ENCODE assay signal across 9 mouse cellular contexts in genomic region chr1:155040939-155041371, GRCm38 (mm10). TPM values are rescaled to one million over a fixed set of nuclear protein-coding genes. Genes with fewer than 3 reads are reported as not detected.
A peak's percentile ranks its signal among the peaks of the same experiment; 100 is the strongest.
DNase-seq lines count a peak whose midpoint lies in the region; ATAC-seq and TF ChIP-seq lines count a peak whose summit lies in the region.
"Had no signal": no experiment of that assay in that cellular context is flagged by ENCODE, and none has a peak within 500 bp of the region (broad histone marks: within the 10 kb centered on the region; RNA-seq: fewer than 3 reads in every experiment).

No protein-coding gene starts in this region.

- ATAC-seq in heart, embryonic 13.5 days (ENCODE audit: extremely low read depth, insufficient number of reproducible peaks, low FRiP score, low TSS enrichment), result no peak; the same call in 1 of the 2 replicates
- no peak for ATAC-seq in megakaryocyte, adult 5-6 weeks (ENCODE audit: poor library complexity, severe bottlenecking)

- no peak overlapping the region for H3ac ChIP-seq in myocyte (ENCODE audit: control insufficient read depth, insufficient read length)

- 56% methylated on average over 1 of the region's 1 CpGs for WGBS in heart, embryonic 13.5 days
- 73% methylated on average over 1 of the region's 1 CpGs for WGBS in embryonic facial prominence, embryonic 10.5 days

- H3K79me2 ChIP-seq in myocyte (ENCODE audit: control insufficient read depth, insufficient read depth), result no peaks in the 10 kb centered on the region

- peak overlapping the region; percentile 77 for H3K9ac ChIP-seq in heart, embryonic 13.5 days

- H3K4me2 ChIP-seq in heart, embryonic 13.5 days, result peak overlapping the region; percentile 64
- peak overlapping the region; percentile 73 for H3K4me2 ChIP-seq in myocyte (ENCODE audit: low read depth)

- no peaks in the 10 kb centered on the region for H3K9me3 ChIP-seq in heart, embryonic 13.5 days
- H3K9me3 ChIP-seq in megakaryocyte, embryonic 14.5 days, result no peaks in the 10 kb centered on the region
- H3K9me3 ChIP-seq in embryonic facial prominence, embryonic 10.5 days, result no peaks in the 10 kb centered on the region

- peaks cover 50% of the 10 kb centered on the region for H3K4me1 ChIP-seq in heart, embryonic 13.5 days
- peaks cover 73% of the 10 kb centered on the region for H3K4me1 ChIP-seq in megakaryocyte, embryonic 14.5 days
- H3K4me1 ChIP-seq in embryonic facial prominence, embryonic 10.5 days, result peaks cover 27% of the 10 kb centered on the region

- DNase-seq in heart, adult 18-20 months, result no peak
- peak; percentile 55 for DNase-seq in embryonic facial prominence, embryonic 10.5 days (ENCODE audit: low spot score)
- DNase-seq in cerebellum, adult 8-10 months, result no peak
- no peak for DNase-seq in layer of hippocampus, adult 9-10 months (ENCODE audit: low spot score)
- DNase-seq: kidney, adult 18-20 months had no signal

- H3K27me3 ChIP-seq in heart, embryonic 13.5 days (replicated peaks), result no peaks in the 10 kb centered on the region
- no peaks in the 10 kb centered on the region for H3K27me3 ChIP-seq in megakaryocyte, embryonic 14.5 days (replicated peaks)
- H3K27me3 ChIP-seq in embryonic facial prominence, embryonic 10.5 days (replicated peaks; ENCODE audit: low read depth, poor library complexity, severe bottlenecking), result no peaks in the 10 kb centered on the region
- H3K27me3 ChIP-seq in myocyte (ENCODE audit: control insufficient read depth, insufficient read depth, insufficient read length), result no peaks in the 10 kb centered on the region

- no peak for TF ChIP-seq POLR2A in myocyte (IDR thresholded peaks at IDR 0.05; ENCODE audit: insufficient read length, low read depth)

- H3K36me3 ChIP-seq in heart, embryonic 13.5 days, result no peaks in the 10 kb centered on the region
- peaks cover 24% of the 10 kb centered on the region for H3K36me3 ChIP-seq in megakaryocyte, embryonic 14.5 days (replicated peaks; ENCODE audit: low read length)
- no peaks in the 10 kb centered on the region for H3K36me3 ChIP-seq in embryonic facial prominence, embryonic 10.5 days (replicated peaks)
- no peaks in the 10 kb centered on the region for H3K36me3 ChIP-seq in myocyte (ENCODE audit: control insufficient read depth, insufficient read depth)

- peak overlapping the region; percentile 34 for H3K4me3 ChIP-seq in heart, embryonic 13.5 days
- H3K4me3 ChIP-seq in megakaryocyte, embryonic 14.5 days (replicated peaks), result peak overlapping the region; percentile 89
- no peak overlapping the region for H3K4me3 ChIP-seq in embryonic facial prominence, embryonic 10.5 days
- H3K4me3 ChIP-seq in myocyte, result no peak overlapping the region

- peak overlapping the region; percentile 97 for H3K27ac ChIP-seq in heart, embryonic 13.5 days (replicated peaks)
- H3K27ac ChIP-seq in embryonic facial prominence, embryonic 10.5 days (replicated peaks), result peak overlapping the region; percentile 73

TF ChIP-seq in myocyte, 11 proteins besides CTCF, POLR2A, EP300 and RAD21:
- TF ChIP-seq MAX (IDR thresholded peaks at IDR 0.05; ENCODE audit: low read depth) (no peak), CEBPB (IDR thresholded peaks at IDR 0.05; ENCODE audit: insufficient read depth, poor library complexity, severe bottlenecking) (no peak), SRF (IDR thresholded peaks at IDR 0.05; ENCODE audit: control insufficient read depth, insufficient read length, low read depth) (no peak), TCF12 (IDR thresholded peaks at IDR 0.05; ENCODE audit: insufficient read depth, poor library complexity, severe bottlenecking) (no peak), MYOG (IDR thresholded peaks at IDR 0.05; ENCODE audit: control insufficient read depth in 1 of 3, insufficient read depth in 1 of 3, insufficient read length in 2 of 3, low read depth in 2 of 3) (no peak), MYOD1 (IDR thresholded peaks at IDR 0.05; ENCODE audit: control insufficient read depth in 1 of 3, insufficient read length in 2 of 3, low read depth in 2 of 3) (peak in 2 of 3 experiments; percentile 34 to 57), E2F4 (IDR thresholded peaks at IDR 0.05; ENCODE audit: insufficient read depth) (no peak)

RNA-seq across cellular contexts. Expression of gene Ier5, which starts 58.5 kb away (rescaled TPM):
- 3.6 and 3.8 TPM in 2 replicates for polyA plus RNA-seq in heart, embryonic 13.5 days (2015; fragmentation: Nextera tagmentation; extraction: Ambion mirVana)
- total RNA-seq in heart, adult 18-20 months (2021), result 10 to 100 TPM; 18.8 to 21.4 TPM
- 33.6 and 49.8 TPM in 2 replicates for polyA plus RNA-seq in megakaryocyte, embryonic 14.5 days (2012; ENCODE audit: insufficient read depth, low replicate concordance)
- 58.4 and 62.3 TPM in 2 replicates for total RNA-seq in megakaryocyte, adult 5-6 weeks (2015)
- total RNA-seq in megakaryocyte, adult 5-6 weeks (2017), result 35.4 and 38.3 TPM in 2 replicates
- 4.4 TPM in 2 replicates for polyA plus RNA-seq in embryonic facial prominence, embryonic 10.5 days (2016; fragmentation: Nextera tagmentation; extraction: Ambion mirVana)
- 21.1 TPM for polyA plus RNA-seq in myocyte (2012; fragmentation: generic; extraction: Trizol)

Comparison
In these comparisons a context has a peak if more than half of its experiments do, and no peak if none do; other contexts are left out.
1. H3K4me3 ChIP-seq: peak in heart, embryonic 13.5 days (single experiment) and megakaryocyte, embryonic 14.5 days (single experiment); none in embryonic facial prominence, embryonic 10.5 days (single experiment) and myocyte (single experiment).